22 mouse cellular contexts compared by ENCODE assay signal in genomic region chr2:148690781-148691180, GRCm38 (mm10). TPM values are rescaled to one million over a fixed set of nuclear protein-coding genes. Genes with fewer than 3 reads are reported as not detected.
"Had no signal": no experiment of that assay in that cellular context is flagged by ENCODE, and none has a peak within 500 bp of the region (broad histone marks: within the 10 kb centered on the region; RNA-seq: fewer than 3 reads in every experiment).

No protein-coding gene starts in this region.

- H3K27me3 ChIP-seq: midbrain, embryonic 12.5 days; neural tube, embryonic 12.5 days; stomach, embryonic 15.5 days had no signal

- H3K4me2 ChIP-seq: lung, embryonic 14.5 days; midbrain, embryonic 12.5 days; neural tube, embryonic 12.5 days; stomach, embryonic 15.5 days had no signal

- DNase-seq: lung, adult 18-20 months; lung, embryonic 14.5 days; lung, postnatal 10 days; lung, postnatal 4 days; midbrain, embryonic 14.5 days; right cerebral cortex, postnatal 14 days; thymus, adult 2 months; thymus, postnatal 25 days; thymus, postnatal 4 days had no signal

- H3K4me3 ChIP-seq: midbrain, embryonic 10.5 days; midbrain, embryonic 12.5 days; neural tube, embryonic 12.5 days; stomach, embryonic 15.5 days had no signal

RNA-seq across cellular contexts. Expression of gene Cstl1, which starts 59.4 kb away (rescaled TPM):
- total RNA-seq: megakaryocyte, adult 5-6 weeks; megakaryocyte-erythroid progenitor cell, adult 5-6 weeks; neutrophil, adult 5-6 weeks had no signal
- polyA plus RNA-seq: lung, embryonic 14.5 days; lung, embryonic 16.5 days; midbrain, embryonic 10.5 days; midbrain, embryonic 12.5 days; midbrain, embryonic 14.5 days; midbrain, embryonic 16.5 days; neural tube, embryonic 12.5 days; neural tube, embryonic 14.5 days; spleen, adult 2 months; stomach, embryonic 15.5 days; stomach, postnatal 0 days; thymus, adult 2 months; urinary bladder, adult 2 months had no signal
